Mouse (Mus musculus): ENCODE results near the gene Dbnl.

GRCm38 (mm10) chr11:5762633-5762982 lies 25.7 kb upstream of the Dbnl start:
- TF ChIP-seq MAX (IDR thresholded peaks at IDR 0.05) (no peak), CTCF (IDR thresholded peaks at IDR 0.05; ENCODE audit: control insufficient read depth, insufficient read depth, insufficient read length) (no peak), CEBPB (IDR thresholded peaks at IDR 0.05; ENCODE audit: low read depth) (no peak)
